Mouse (Mus musculus) heart, postnatal 0 days (tissue): ENCODE data around the gene Scgn. TPM values are rescaled to one million over a fixed set of nuclear protein-coding genes. Genes with fewer than 3 reads are reported as not detected.

Experiments
- ATAC-seq: fragments of 200-750 bp; cut with Nextera tagmentation; 2 replicates; pipeline ENCODE4 v1.8.0; 2017; ENCODE audit warnings: low read depth, moderate number of reproducible peaks, moderate library complexity; ENCODE audit not compliant: insufficient read depth
- DNase-seq: peaks from one replicate; pipeline ENCODE4 v3.0.0-alpha.2; 2016; ENCODE audit warnings: low spot score
- H3K27ac ChIP-seq: fragments of 300-500 bp; sonication (generic); 2 replicates; pipeline ENCODE4 v1.5.1; 2014; ENCODE audit warnings: low read depth, mild to moderate bottlenecking
- H3K27me3 ChIP-seq: fragments of 300-500 bp; sonication (generic); 2 replicates; pipeline ENCODE4 v1.6.1; 2014; ENCODE audit warnings: low read length, mixed read lengths; ENCODE audit not compliant: control insufficient read depth, insufficient read depth
- H3K36me3 ChIP-seq: fragments of 300-500 bp; sonication (generic); replicated peaks from 2 replicates; pipeline ENCODE4 v1.6.1; 2014; ENCODE audit warnings: low read length, mixed read lengths; ENCODE audit not compliant: control insufficient read depth, insufficient read depth
- H3K4me1 ChIP-seq: fragments of 300-500 bp; sonication (generic); 2 replicates; pipeline ENCODE4 v1.6.1; 2014; ENCODE audit warnings: antibody characterized with exemption; ENCODE audit not compliant: control insufficient read depth, insufficient read depth
- H3K4me2 ChIP-seq: fragments of 300-500 bp; sonication (generic); 2 replicates; pipeline ENCODE4 v1.6.1; 2014; ENCODE audit warnings: low read depth, mild to moderate bottlenecking, low read length, moderate library complexity
- H3K4me3 ChIP-seq: fragments of 300-500 bp; sonication (generic); 2 replicates; pipeline ENCODE4 v1.5.1; 2014; ENCODE audit warnings: low read depth, low read length
- H3K9ac ChIP-seq: fragments of 300-500 bp; sonication (generic); replicated peaks from 2 replicates; pipeline ENCODE4 v1.6.1; 2014; ENCODE audit warnings: low read depth, low read length, mixed read lengths
- H3K9me3 ChIP-seq: fragments of 300-500 bp; sonication (generic); replicated peaks from 2 replicates; pipeline ENCODE4 v1.6.1; 2016; ENCODE audit warnings: low read length; ENCODE audit not compliant: control insufficient read depth
- CTCF ChIP-seq: IDR thresholded peaks from 2 replicates; pipeline ENCODE4 v1.5.1; 2016; ENCODE audit warnings: antibody characterized with exemption, control low read depth, low read depth
- EP300 ChIP-seq: IDR thresholded peaks from 2 replicates; pipeline ENCODE4 v1.6.1; 2016; ENCODE audit warnings: antibody characterized with exemption, low read depth
- WGBS: fragments of 180-500 bp; shearing (Covaris S2); extraction: QIAGEN DNeasy Blood & Tissue Kit; methylation state at CpG from one replicate; pipeline ENCODE4 v1.1.7; 2014; 5-methylcytosine and 5-hydroxymethylcytosine counted together
- microRNA-seq: library from miRNA; unstranded; fragments of <30 nt; microRNA quantifications from one replicate; pipeline ENCODE4, GENCODE M21; 2016
- polyA plus RNA-seq: library from polyadenylated mRNA; unstranded; fragments of >200 nt; fragmentation: Nextera tagmentation; extraction: Ambion mirVana; gene quantifications from 2 replicates; pipeline ENCODE4 v1.2.1, GENCODE M21; 2015
- total RNA-seq: library from RNA; depleted of rRNA; stranded (reverse); fragments of >200 nt; gene quantifications from 2 replicates; pipeline ENCODE4 v1.2.3, GENCODE M21; 2014; ENCODE audit warnings: low replicate concordance; rRNA removed

Scgn gene
- total and polyA plus RNA-seq, 2 experiments from 2014 or later = not detected

DNA sequence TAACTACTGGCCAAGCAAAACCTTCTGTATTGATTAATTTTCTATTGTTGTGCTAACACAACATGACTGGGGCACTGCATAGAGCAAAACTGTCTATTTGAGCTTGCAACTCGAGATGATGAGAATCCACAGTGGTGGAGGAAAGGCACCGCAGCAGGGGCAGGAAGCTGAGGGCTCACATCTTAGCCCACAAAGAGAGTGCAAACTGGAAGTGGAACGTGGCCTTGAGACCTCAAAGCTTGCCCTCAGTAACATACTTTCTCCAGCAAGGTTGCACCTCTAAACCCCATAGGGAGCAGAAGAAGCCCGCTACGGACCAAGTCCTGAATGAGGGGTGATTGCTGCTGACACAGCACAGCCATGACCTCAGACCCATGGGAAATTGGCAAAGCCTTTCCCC is 80.9 kb downstream of the Scgn start:
- Histone ChIP-seq H3K36me3 (no peaks in the 10 kb centered on the region), H3K4me1 (peaks cover 11% of the 10 kb centered on the region), H3K27ac (no peak overlapping the region), H3K9ac (no peak overlapping the region), H3K4me3 (no peak overlapping the region), H3K4me2 (no peak overlapping the region), H3K27me3 (no peaks in the 10 kb centered on the region), H3K9me3 (no peaks in the 10 kb centered on the region)
- no peak for DNase-seq
- no peak for ATAC-seq
- no peak for TF ChIP-seq EP300
- TF ChIP-seq CTCF = no peak
- WGBS = 76% methylated on average over 5 of the region's 5 CpGs

DNA sequence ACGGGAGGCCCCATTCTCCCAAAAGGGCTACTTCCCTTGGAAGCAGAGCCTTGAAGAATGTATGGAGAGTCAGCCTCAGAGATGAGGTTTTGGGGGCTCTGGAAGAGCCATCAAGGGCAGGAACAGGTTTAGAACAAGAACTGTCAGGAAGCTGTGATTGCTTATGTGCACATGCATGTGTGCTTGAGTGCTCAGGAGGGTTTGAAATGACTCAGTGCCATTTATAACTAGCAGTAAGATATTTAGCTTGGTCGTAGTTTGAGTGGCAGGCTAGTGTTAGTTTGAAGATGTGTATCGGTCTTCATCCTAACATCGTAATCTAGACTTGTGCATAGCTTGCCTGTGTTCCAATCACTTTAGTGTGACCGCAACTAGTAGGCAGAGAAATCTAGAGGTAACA is 84.1 kb downstream of the Scgn start:
- DNase-seq (no peak), ATAC-seq (no peak)
- Histone ChIP-seq H3K27ac (no peak overlapping the region), H3K4me2 (no peak overlapping the region), H3K9me3 (no peaks in the 10 kb centered on the region), H3K36me3 (no peaks in the 10 kb centered on the region), H3K9ac (no peak overlapping the region), H3K4me3 (no peak overlapping the region), H3K27me3 (no peaks in the 10 kb centered on the region), H3K4me1 (no peaks in the 10 kb centered on the region)
- WGBS = 79% methylated on average over 5 of the region's 5 CpGs
- no peak for TF ChIP-seq EP300

Small RNA genes within 50 kb of the gene (microRNA-seq; reads per million reads assigned to microRNA genes)
- gene Gm44344 = not detected

Other genes with a start within 250 kb of the Scgn start
- gene Hist1h3c, start 245.6 kb downstream of the Scgn start, total RNA-seq = 1,907 and 3,007 TPM in 2 replicates
- gene Hist1h3c, start 245.6 kb downstream of the Scgn start, polyA plus RNA-seq = 1.2 and 1.3 TPM in 2 replicates
- gene Hist1h2bb, start 244.5 kb downstream of the Scgn start, total RNA-seq = 1,542 and 1,547 TPM in 2 replicates
- gene Hist1h2bb, start 244.5 kb downstream of the Scgn start, polyA plus RNA-seq = 0.59 and 0.78 TPM in 2 replicates
- gene Hist1h2ab, start 240.1 kb downstream of the Scgn start, total RNA-seq = 667 and 733 TPM in 2 replicates
- gene Hist1h2ab, start 240.1 kb downstream of the Scgn start, polyA plus RNA-seq = 5.6 and 7.6 TPM in 2 replicates
- 800 and 1,239 TPM in 2 replicates for gene Hist1h3b, start 238.9 kb downstream of the Scgn start, total RNA-seq
- 3.2 and 3.3 TPM in 2 replicates for gene Hist1h3b, start 238.9 kb downstream of the Scgn start, polyA plus RNA-seq
- 252 and 267 TPM in 2 replicates for gene Hist1h4b, start 234.2 kb downstream of the Scgn start, total RNA-seq
- gene Hist1h4b, start 234.2 kb downstream of the Scgn start, polyA plus RNA-seq = 0.46 and 0.60 TPM in 2 replicates
- gene Hist1h4a, start 230.0 kb downstream of the Scgn start, total RNA-seq = 794 and 986 TPM in 2 replicates
- 0.49 and 0.82 TPM in 2 replicates for gene Hist1h4a, start 230.0 kb downstream of the Scgn start, polyA plus RNA-seq
- 1,794 and 2,478 TPM in 2 replicates for gene Hist1h3a, start 228.8 kb downstream of the Scgn start, total RNA-seq
- 1.4 and 1.7 TPM in 2 replicates for gene Hist1h3a, start 228.8 kb downstream of the Scgn start, polyA plus RNA-seq
- 261 and 272 TPM in 2 replicates for gene Hist1h1a, start 227.5 kb downstream of the Scgn start, total RNA-seq
- gene Hist1h1a, start 227.5 kb downstream of the Scgn start, polyA plus RNA-seq = 0.81 and 0.82 TPM in 2 replicates
- gene Trim38, start 221.3 kb downstream of the Scgn start, total RNA-seq = not detected in 2 replicates
- 0.08 and 0.10 TPM in 2 replicates for gene Trim38, start 221.3 kb downstream of the Scgn start, polyA plus RNA-seq
- gene Slc17a2, start 184.2 kb downstream of the Scgn start, total RNA-seq = not detected in 2 replicates
- gene Slc17a2, start 184.2 kb downstream of the Scgn start, polyA plus RNA-seq = not detected in 2 replicates
- gene Slc17a3, start 151.8 kb downstream of the Scgn start, total RNA-seq = 0.08 TPM in 1 of 2 replicates, not detected in the other
- gene Slc17a3, start 151.8 kb downstream of the Scgn start, polyA plus RNA-seq = not detected in 2 replicates
- gene Slc17a1, start 123.5 kb downstream of the Scgn start, total RNA-seq = not detected in 2 replicates
- gene Slc17a1, start 123.5 kb downstream of the Scgn start, polyA plus RNA-seq = not detected in 2 replicates
- not detected in 2 replicates for gene Slc17a4, start 76.2 kb downstream of the Scgn start, total RNA-seq
- gene Slc17a4, start 76.2 kb downstream of the Scgn start, polyA plus RNA-seq = not detected in 2 replicates
- not detected in 2 replicates for gene Hist1h2ba, start 57.1 kb downstream of the Scgn start, total RNA-seq
- gene Hist1h2ba, start 57.1 kb downstream of the Scgn start, polyA plus RNA-seq = not detected in 2 replicates
- gene Hist1h2aa, start 56.8 kb downstream of the Scgn start, total RNA-seq = not detected in 2 replicates
- gene Hist1h2aa, start 56.8 kb downstream of the Scgn start, polyA plus RNA-seq = not detected in 2 replicates